Comparison of ENCODE assay signal across 29 mouse cellular contexts in the genomic region with DNA sequence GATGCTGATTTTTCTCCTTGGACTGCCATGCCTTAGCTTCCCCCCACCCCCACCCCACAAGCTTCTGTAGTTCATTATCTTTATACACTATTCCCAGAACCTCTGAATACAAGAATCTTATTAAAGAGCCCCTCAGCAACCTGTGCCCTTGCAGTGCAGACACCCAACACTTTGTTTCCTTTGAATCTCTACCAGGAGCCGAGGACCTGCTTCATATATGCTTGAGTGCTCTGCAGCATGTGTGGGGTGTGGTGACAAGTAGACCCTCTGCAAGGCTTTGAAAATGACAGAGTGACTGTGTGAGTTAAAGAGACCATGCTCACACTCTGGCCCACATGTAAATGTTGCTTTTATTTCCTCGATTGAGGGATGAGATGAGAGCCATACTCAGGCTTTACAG. TPM values are rescaled to one million over a fixed set of nuclear protein-coding genes. Genes with fewer than 3 reads are reported as not detected.
A peak's percentile ranks its signal among the peaks of the same experiment; 100 is the strongest.
DNase-seq lines count a peak whose midpoint lies in the region; ATAC-seq and TF ChIP-seq lines count a peak whose summit lies in the region.
"Had no signal": no experiment of that assay in that cellular context is flagged by ENCODE, and none has a peak within 500 bp of the region (broad histone marks: within the 10 kb centered on the region; RNA-seq: fewer than 3 reads in every experiment).

No protein-coding gene starts in this region.

- H3K4me1 ChIP-seq in forebrain, embryonic 13.5 days: peaks cover 9% of the 10 kb centered on the region; the same call in 1 of the 2 replicates
- H3K4me1 ChIP-seq in forebrain, postnatal 0 days (ENCODE audit: insufficient read depth): no peaks in the 10 kb centered on the region
- peaks cover 46% of the 10 kb centered on the region for H3K4me1 ChIP-seq in heart, embryonic 12.5 days (replicated peaks)
- H3K4me1 ChIP-seq in heart, embryonic 15.5 days (replicated peaks): peaks cover 24% of the 10 kb centered on the region
- H3K4me1 ChIP-seq: embryonic facial prominence, embryonic 10.5 days; embryonic facial prominence, embryonic 13.5 days; hindbrain, embryonic 10.5 days; hindbrain, embryonic 13.5 days; intestine, embryonic 15.5 days had no signal

- no peak overlapping the region for H3K4me2 ChIP-seq in forebrain, embryonic 13.5 days
- H3K4me2 ChIP-seq in forebrain, postnatal 0 days (ENCODE audit: low read depth): no peak overlapping the region
- no peak overlapping the region for H3K4me2 ChIP-seq in heart, embryonic 12.5 days
- no peak overlapping the region for H3K4me2 ChIP-seq in heart, embryonic 15.5 days
- H3K4me2 ChIP-seq: embryonic facial prominence, embryonic 13.5 days; hindbrain, embryonic 13.5 days; intestine, embryonic 15.5 days had no signal

- peak; percentile 33; the same call in 1 of the 2 replicates for ATAC-seq in forebrain, embryonic 13.5 days
- no peak for ATAC-seq in forebrain, postnatal 0 days
- ATAC-seq in heart, embryonic 12.5 days (ENCODE audit: insufficient number of reproducible peaks, low FRiP score): no peak
- ATAC-seq in heart, embryonic 15.5 days (replicated peaks; ENCODE audit: insufficient number of reproducible peaks, insufficient read depth, low FRiP score, low read depth): no peak
- ATAC-seq in megakaryocyte progenitor cell, adult 5-6 weeks (replicated peaks; ENCODE audit: poor library complexity): no peak
- ATAC-seq: CD4-positive, CD25-positive, alpha-beta regulatory T cell, adult 4 months; hindbrain, embryonic 16.5 days; intestine, embryonic 15.5 days had no signal

- no peak for TF ChIP-seq POLR2A in brain, embryonic 14.5 days (IDR thresholded peaks at IDR 0.05; ENCODE audit: borderline replicate concordance, extremely low read depth, insufficient read depth, insufficient read length, poor library complexity, severe bottlenecking)

- no peaks in the 10 kb centered on the region for H3K36me3 ChIP-seq in forebrain, embryonic 13.5 days (ENCODE audit: poor library complexity, severe bottlenecking)
- H3K36me3 ChIP-seq in forebrain, postnatal 0 days (ENCODE audit: insufficient read depth): no peaks in the 10 kb centered on the region
- H3K36me3 ChIP-seq in heart, embryonic 12.5 days: no peaks in the 10 kb centered on the region
- no peaks in the 10 kb centered on the region for H3K36me3 ChIP-seq in heart, embryonic 15.5 days
- H3K36me3 ChIP-seq: embryonic facial prominence, embryonic 10.5 days; embryonic facial prominence, embryonic 13.5 days; hindbrain, embryonic 10.5 days; hindbrain, embryonic 13.5 days; intestine, embryonic 15.5 days had no signal

- H3K4me3 ChIP-seq in forebrain, embryonic 13.5 days: no peak overlapping the region
- no peak overlapping the region for H3K4me3 ChIP-seq in forebrain, postnatal 0 days (ENCODE audit: low read depth, low read length)
- H3K4me3 ChIP-seq in heart, embryonic 12.5 days: no peak overlapping the region
- H3K4me3 ChIP-seq in heart, embryonic 15.5 days: no peak overlapping the region
- H3K4me3 ChIP-seq: embryonic facial prominence, embryonic 10.5 days; embryonic facial prominence, embryonic 13.5 days; erythroblast, embryonic 14.5 days; hindbrain, embryonic 10.5 days; hindbrain, embryonic 13.5 days; intestine, embryonic 15.5 days had no signal

- H3K27me3 ChIP-seq in forebrain, embryonic 13.5 days: no peaks in the 10 kb centered on the region
- H3K27me3 ChIP-seq in forebrain, postnatal 0 days (ENCODE audit: insufficient read depth, low read length): no peaks in the 10 kb centered on the region
- no peaks in the 10 kb centered on the region for H3K27me3 ChIP-seq in heart, embryonic 12.5 days (replicated peaks)
- H3K27me3 ChIP-seq in heart, embryonic 15.5 days: no peaks in the 10 kb centered on the region
- H3K27me3 ChIP-seq: embryonic facial prominence, embryonic 13.5 days; hindbrain, embryonic 13.5 days; intestine, embryonic 15.5 days had no signal

- DNase-seq in forebrain, postnatal 0 days: no peak
- DNase-seq in heart, postnatal 14 days: no peak
- no peak for DNase-seq in heart, adult 8-10 months (ENCODE audit: low spot score)
- DNase-seq in brain, embryonic 14.5 days (ENCODE audit: low read depth): peak; percentile 20
- DNase-seq: adrenal gland, adult 2 months; adrenal gland, postnatal 14 days; cerebellum, adult 11-12 months; cerebellum, adult 8-10 months; cerebellum, postnatal 10 days; cerebellum, postnatal 36 days; embryo, embryonic 11 days; gastrocnemius, postnatal 25 days; heart, postnatal 10 days; kidney, adult 11 months; kidney, adult 9 months had no signal

- no peak for TF ChIP-seq CTCF in forebrain, postnatal 0 days (IDR thresholded peaks at IDR 0.05; ENCODE audit: low read depth)
- no peak for TF ChIP-seq CTCF in brain, embryonic 14.5 days (IDR thresholded peaks at IDR 0.05; ENCODE audit: borderline replicate concordance, extremely low read depth, insufficient read depth, insufficient read length)

- no peak overlapping the region for H3K27ac ChIP-seq in forebrain, embryonic 13.5 days
- no peak overlapping the region for H3K27ac ChIP-seq in forebrain, postnatal 0 days (ENCODE audit: low read depth, low read length)
- peak overlapping the region; percentile 37; the same call in 1 of the 2 replicates for H3K27ac ChIP-seq in heart, embryonic 12.5 days (ENCODE audit: poor library complexity, severe bottlenecking)
- H3K27ac ChIP-seq in heart, embryonic 15.5 days: 0 out of 2 replicates have a peak overlapping the region, but pooled peaks have one; percentile 24
- H3K27ac ChIP-seq: embryonic facial prominence, embryonic 10.5 days; embryonic facial prominence, embryonic 13.5 days; hindbrain, embryonic 10.5 days; hindbrain, embryonic 13.5 days; intestine, embryonic 15.5 days had no signal

- intact Hi-C loops in heart, postnatal 14 days (cut with DNase I): no loop called here

- WGBS in forebrain, embryonic 13.5 days: 47% methylated on average over 2 of the region's 2 CpGs
- 36% methylated on average over 2 of the region's 2 CpGs for WGBS in forebrain, postnatal 0 days
- WGBS in heart, embryonic 12.5 days: 40% methylated on average over 2 of the region's 2 CpGs
- WGBS in heart, embryonic 15.5 days: 57% methylated on average over 2 of the region's 2 CpGs

- no peaks in the 10 kb centered on the region for H3K9me3 ChIP-seq in forebrain, embryonic 13.5 days (replicated peaks)
- H3K9me3 ChIP-seq in forebrain, postnatal 0 days (ENCODE audit: low read length): no peaks in the 10 kb centered on the region
- H3K9me3 ChIP-seq in heart, embryonic 12.5 days (replicated peaks): no peaks in the 10 kb centered on the region
- H3K9me3 ChIP-seq in heart, embryonic 15.5 days (replicated peaks): no peaks in the 10 kb centered on the region
- H3K9me3 ChIP-seq: embryonic facial prominence, embryonic 10.5 days; embryonic facial prominence, embryonic 13.5 days; hindbrain, embryonic 10.5 days; hindbrain, embryonic 13.5 days; intestine, embryonic 15.5 days had no signal

- H3K9ac ChIP-seq in forebrain, embryonic 13.5 days: no peak overlapping the region
- no peak overlapping the region for H3K9ac ChIP-seq in forebrain, postnatal 0 days
- no peak overlapping the region for H3K9ac ChIP-seq in heart, embryonic 12.5 days
- no peak overlapping the region for H3K9ac ChIP-seq in heart, embryonic 15.5 days
- H3K9ac ChIP-seq: embryonic facial prominence, embryonic 13.5 days; hindbrain, embryonic 13.5 days; intestine, embryonic 15.5 days had no signal

RNA-seq across cellular contexts. Expression of a gene that starts 9.7 kb away (rescaled TPM):
- 0.10 and 0.21 TPM in 2 replicates for polyA plus RNA-seq in forebrain, embryonic 13.5 days (2015; fragmentation: Nextera tagmentation; extraction: Ambion mirVana)
- total RNA-seq in forebrain, postnatal 0 days (2014; rRNA removed): 0.48 and 0.62 TPM in 2 replicates
- 0.47 and 0.93 TPM in 2 replicates for polyA plus RNA-seq in forebrain, postnatal 0 days (2015; fragmentation: Nextera tagmentation; extraction: Ambion mirVana)
- polyA plus RNA-seq in heart, embryonic 12.5 days (2016; fragmentation: Nextera tagmentation; extraction: Ambion mirVana): 2.0 and 2.6 TPM in 2 replicates
- total RNA-seq in heart, postnatal 14 days (2021): 1 to 10 TPM in 1 of 2 experiments, under 1 TPM in 1; 1.00 to 1.7 TPM
- 2.1 and 2.7 TPM in 2 replicates for polyA plus RNA-seq in heart, embryonic 15.5 days (2015; fragmentation: Nextera tagmentation; extraction: Ambion mirVana)
- 1 to 10 TPM in 3 of 4 experiments, under 1 TPM in 1; 0.80 to 2.6 (median 1.9) TPM for total RNA-seq in heart, adult 8-10 months (2022)
- polyA plus RNA-seq in brain, embryonic 14.5 days (2012; rRNA removed): 0.08 and 0.11 TPM in 2 replicates
- 1.9 and 3.4 TPM in 2 replicates for total RNA-seq in megakaryocyte progenitor cell, adult 5-6 weeks (2015)
- 2.2 and 2.8 TPM in 2 replicates for total RNA-seq in megakaryocyte progenitor cell, adult 5-6 weeks (2017)
- total RNA-seq: MEL had no signal
- polyA plus RNA-seq: C2C12; erythroblast, embryonic 14.5 days had no signal

RNA-seq across cellular contexts. Expression of a gene that starts 35.1 kb away (rescaled TPM):
- polyA plus RNA-seq in forebrain, embryonic 13.5 days (2015; fragmentation: Nextera tagmentation; extraction: Ambion mirVana): 30.2 and 33.8 TPM in 2 replicates
- total RNA-seq in forebrain, postnatal 0 days (2014; rRNA removed): 4.1 and 11.0 TPM in 2 replicates
- 6.6 and 10.7 TPM in 2 replicates for polyA plus RNA-seq in forebrain, postnatal 0 days (2015; fragmentation: Nextera tagmentation; extraction: Ambion mirVana)
- polyA plus RNA-seq in heart, embryonic 12.5 days (2016; fragmentation: Nextera tagmentation; extraction: Ambion mirVana): 208 and 231 TPM in 2 replicates
- total RNA-seq in heart, postnatal 14 days (2021): 100 to 1,000 TPM; 263 to 269 TPM
- polyA plus RNA-seq in heart, embryonic 15.5 days (2015; fragmentation: Nextera tagmentation; extraction: Ambion mirVana): 173 and 181 TPM in 2 replicates
- total RNA-seq in heart, adult 8-10 months (2022): 100 to 1,000 TPM; 172 to 203 (median 189) TPM
- polyA plus RNA-seq in brain, embryonic 14.5 days (2012; rRNA removed): 12.3 and 16.4 TPM in 2 replicates
- total RNA-seq in megakaryocyte progenitor cell, adult 5-6 weeks (2015): 0.17 TPM in 1 of 2 replicates, not detected in the other
- 0.12 and 0.20 TPM in 2 replicates for total RNA-seq in megakaryocyte progenitor cell, adult 5-6 weeks (2017)

Comparison
In these comparisons a context has a peak if more than half of its experiments do, and no peak if none do; other contexts are left out.
1. H3K27ac ChIP-seq: peak in heart, embryonic 12.5 days (single experiment) and heart, embryonic 15.5 days (single experiment); none in forebrain, embryonic 13.5 days (single experiment) and forebrain, postnatal 0 days (single experiment).